Mouse (Mus musculus) right cerebral cortex, postnatal 4 days (tissue): ENCODE data around the gene Plcb1.
"Not testable (repeated sequence)": the region's sequence is repeated elsewhere in the genome, so short reads cannot be mapped to it uniquely, and the experiment has no call there.

Source experiments
- DNase-seq: peaks from one replicate; pipeline ENCODE4 v3.0.0-alpha.2; 2022

Plcb1 gene

DNA sequence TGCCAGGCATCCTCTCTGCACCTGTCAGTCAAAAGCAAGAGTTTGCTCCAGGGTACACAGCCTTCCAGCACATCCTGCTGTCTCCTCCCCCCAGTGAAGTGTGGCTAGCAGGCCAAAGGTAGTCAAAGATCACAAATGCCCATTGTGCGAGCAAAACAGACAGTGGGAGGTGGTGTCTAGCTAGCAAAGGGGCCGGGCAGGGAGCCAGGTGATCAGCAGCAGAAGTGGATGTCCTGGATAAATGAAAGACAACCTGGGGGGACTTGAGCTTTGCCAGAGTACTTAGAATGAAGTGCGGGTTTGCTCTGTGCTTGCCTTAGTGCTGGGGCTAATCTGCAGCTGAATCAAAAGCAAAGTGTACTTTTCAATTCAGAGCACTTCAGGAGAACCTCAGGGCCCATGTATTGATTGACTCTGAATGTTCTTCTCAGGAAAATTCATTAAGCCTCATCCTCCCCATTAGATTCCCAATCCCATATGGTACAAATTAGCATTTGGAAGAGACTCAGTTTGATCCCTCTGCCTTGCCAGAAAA, 191.0 kb downstream of the Plcb1 start:
- peak; percentile 11 for DNase-seq

DNA sequence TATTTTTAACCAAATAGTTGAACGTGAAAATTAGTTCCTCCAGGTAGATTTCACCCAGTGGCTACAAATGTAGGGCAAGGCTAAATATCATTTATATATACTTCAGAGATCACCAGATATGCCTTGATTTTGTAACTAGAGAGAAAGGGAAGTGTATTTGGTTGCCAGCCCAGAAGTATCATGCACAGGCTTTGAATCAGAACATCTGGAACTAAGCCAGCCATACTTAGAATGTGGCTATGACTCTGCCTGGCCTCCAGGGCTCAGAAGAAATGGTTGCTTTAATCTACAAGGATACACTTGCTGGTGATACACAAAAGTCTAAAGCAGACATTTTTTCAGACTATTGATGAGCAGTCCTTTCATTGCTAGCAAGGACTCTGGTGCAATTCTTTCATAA, 191.8 kb downstream of the Plcb1 start:
- DNase-seq, result no peak

DNA sequence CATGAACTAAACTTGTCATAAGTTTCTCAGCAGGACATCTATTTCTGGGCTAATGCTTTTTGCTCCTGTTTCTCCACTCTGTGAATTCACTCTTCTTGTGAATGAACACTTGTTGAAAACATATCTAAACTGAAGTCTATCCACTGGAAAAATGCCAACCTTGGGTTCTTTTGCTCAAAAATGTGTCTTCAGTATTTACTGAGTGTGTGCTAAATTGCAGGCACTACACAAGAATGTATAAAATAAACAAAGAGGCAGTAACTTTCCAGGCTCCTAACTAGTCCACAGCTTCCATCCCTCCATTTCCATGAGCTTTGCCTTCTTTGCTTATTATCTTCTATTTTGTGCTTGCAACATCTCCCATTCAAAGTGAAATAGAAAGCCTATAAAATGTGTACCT, 195.5 kb downstream of the Plcb1 start:
- DNase-seq, result no peak

DNA sequence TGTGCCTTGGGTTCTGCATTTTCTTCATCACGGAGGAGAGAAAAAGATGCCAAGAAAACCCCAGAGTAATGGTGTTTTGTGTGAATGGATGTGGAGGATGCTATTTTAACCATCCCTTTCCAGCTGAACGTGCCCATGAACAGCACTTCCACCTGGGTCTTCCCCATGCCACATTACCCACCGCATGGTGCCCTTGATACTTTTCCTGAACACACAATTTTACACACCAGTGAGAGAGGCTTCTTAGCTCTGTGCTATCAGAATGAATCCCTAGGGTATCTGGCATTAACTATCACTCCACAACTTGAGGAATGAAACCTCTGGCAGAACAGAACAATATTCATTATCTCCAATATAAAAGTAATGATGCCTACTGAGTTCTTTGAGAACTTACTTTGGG, 199.0 kb downstream of the Plcb1 start:
- DNase-seq, result no peak

DNA sequence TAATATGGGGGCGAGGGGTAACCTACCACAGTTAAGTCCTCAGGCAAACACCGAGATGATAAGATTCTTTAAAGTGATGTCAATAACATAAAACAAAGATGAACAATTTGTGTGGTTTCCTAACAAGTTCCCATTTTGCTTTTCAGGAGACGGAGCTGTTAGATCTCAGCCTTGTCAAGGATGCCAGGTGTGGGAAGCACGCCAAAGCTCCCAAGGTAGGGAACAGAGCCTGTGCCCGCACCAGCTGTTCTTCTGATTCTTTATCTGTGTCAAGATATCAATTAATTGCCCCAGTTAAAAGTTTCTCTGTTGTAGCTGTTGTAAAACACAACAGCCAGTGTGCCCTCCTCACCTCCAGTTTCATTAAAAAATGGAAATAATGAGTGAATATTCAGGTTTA, 202.1 kb downstream of the Plcb1 start:
- DNase-seq, result no peak

DNA sequence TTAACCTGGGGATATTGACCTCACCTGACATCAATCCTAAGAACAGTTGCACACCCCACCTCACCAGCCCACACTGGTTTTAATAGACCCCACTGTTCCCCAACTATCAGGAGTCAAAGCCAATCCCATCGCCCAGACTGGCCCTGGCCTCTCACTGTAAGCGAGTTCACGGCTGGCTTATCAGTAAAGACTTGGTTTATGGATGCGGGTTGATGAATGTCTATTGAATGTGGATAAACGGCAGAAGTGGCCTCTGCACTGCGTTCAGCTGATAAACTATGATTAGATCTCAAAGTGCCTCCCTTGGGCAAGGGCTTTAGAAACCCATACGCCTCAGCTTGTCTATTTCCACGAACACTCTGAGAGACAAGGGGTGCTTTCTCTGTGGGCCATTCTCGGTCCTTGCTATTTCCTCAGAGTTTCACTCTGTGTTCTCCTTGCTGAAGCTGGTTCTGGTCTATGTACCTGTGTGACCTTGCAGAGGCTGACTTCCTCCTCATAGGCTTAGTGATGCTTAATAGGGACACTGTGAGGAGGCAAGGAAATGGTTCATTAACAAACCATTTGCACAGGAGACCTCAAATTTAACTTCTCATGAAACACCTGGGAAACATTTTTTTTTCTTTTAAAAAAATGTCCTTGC, 203.9 kb downstream of the Plcb1 start:
- no peak for DNase-seq

DNA sequence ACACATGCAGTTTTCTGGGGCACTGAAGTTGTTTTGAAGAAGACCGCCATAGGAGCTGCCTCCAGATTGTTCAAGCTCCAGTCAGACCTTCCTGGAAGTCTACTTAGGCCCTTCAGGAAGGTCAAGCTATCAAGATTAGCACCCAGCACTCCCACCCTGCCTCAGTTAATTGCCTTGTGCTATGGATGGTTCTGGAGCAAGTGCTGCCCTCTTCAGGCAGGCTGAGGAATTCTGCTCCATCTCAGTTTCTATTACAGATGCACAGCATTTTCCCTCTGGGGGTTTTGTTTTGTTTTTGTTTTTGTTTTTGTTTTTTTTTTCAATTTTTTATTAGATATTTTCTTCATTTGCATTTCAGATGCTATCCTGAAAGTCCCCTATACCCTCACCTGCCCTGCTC, 221.3 kb downstream of the Plcb1 start:
- DNase-seq, result no peak

DNA sequence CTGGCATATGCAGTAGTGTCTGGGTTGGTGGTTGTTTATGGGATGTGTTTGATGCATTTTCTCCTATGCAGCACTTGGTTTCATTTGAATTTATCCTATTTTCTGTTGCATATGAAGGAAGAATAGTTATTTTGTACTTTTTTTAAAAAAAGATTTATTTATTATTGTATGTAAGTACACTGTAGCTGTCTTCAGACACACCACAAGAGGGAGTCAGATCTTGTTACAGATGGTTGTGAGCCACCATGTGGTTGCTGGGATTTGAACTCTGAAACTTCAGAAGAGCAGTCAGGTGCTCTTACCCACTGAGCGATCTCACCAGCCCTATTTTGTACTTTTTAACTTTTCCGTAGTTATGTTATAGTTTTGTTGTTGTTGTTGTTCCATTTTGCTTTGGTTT, 222.0 kb downstream of the Plcb1 start:
- not testable (repeated sequence) for DNase-seq

DNA sequence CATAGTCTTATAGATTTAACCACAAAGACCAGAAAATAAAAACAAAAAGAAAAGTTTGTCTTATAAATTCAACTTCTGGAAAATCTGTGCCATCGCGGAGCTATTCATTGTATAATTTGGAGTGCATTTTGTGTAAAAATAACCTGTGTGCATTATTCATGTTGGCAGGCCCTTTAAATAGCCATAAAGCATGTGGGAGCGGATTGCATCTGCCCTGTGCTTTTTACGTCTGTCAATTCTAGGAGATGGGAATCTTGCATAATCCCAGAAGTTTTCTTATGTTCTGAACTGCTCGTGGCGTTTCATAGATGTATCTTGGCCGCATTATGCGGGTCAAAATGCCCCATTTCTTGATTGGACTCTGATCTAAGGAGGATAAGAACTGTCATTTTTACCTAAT, 224.5 kb downstream of the Plcb1 start:
- DNase-seq, result no peak

DNA sequence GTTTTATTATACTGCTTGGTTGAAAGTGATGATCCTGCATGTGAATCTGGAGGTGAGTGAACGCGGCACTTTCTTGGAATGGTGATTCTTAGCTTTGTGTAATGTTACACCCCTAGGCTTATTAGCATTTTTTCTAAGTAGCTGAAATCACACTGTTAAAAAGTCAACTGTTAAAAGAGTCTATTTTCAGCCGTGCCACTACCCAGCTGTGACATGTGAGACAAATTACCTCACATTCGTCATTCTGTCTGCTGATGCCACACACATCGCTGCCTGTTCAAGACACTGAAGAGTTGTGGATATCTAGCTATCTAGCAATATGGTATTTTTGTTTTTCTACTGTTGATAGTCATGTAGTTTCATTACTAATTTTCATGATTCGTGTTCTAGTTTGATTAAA, 229.6 kb downstream of the Plcb1 start:
- no peak for DNase-seq

DNA sequence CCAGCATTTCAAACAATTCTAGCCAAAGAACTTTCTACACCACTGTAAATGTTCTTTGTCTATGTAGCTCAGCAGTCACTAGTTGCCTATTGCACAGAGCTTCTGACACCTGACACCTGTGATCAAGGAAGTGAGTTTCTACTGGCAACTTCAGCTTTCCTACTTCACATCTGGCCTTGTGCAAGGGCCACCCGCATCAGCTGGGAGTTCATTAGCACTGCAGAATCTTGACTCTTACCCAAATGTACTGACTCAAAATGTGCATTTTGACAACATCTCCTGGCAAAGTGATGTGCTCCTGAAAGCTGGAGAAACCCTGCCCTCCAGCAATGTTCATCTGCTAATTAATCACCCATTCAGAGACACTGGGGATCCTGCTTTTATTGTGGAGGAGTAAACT, 232.4 kb downstream of the Plcb1 start:
- no peak for DNase-seq

DNA sequence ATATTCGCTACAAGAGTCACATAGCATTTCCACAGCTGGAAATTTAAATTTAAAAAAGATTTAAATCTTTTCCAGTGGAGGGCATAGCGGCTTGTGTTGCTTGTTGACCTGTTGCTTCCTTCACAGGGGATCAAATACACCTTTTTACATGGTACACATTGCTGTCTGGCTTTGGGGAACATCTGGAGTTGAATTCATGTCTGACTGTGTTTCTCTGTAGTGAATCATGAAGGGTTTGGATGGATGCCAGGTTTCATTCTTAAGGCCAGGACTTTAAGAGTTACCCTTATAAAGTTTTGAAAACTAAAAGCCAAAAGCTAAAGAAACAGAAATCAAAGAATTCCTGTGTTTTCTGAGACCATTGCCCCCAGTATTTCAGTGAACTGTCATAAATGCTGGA, 232.8 kb downstream of the Plcb1 start:
- no peak for DNase-seq

DNA sequence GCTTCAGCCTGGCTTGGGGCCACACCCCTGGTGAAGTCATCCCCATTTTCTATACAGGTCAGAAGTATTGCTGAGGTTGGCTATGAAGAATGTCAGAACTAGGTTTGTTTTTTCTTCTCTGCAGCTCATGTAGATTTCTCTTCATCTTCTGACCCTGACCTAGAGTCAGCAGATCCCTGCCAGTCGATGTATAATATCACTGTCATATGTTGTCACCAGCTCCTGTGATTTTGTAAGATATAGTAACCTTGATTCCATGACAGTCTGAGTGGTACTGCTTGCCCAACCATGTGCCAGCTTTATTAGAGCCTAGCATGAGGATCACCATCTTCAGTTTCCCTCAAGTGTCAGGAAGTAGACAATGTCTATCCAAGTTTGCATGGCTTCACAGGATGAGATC, 233.7 kb downstream of the Plcb1 start:
- no peak for DNase-seq

DNA sequence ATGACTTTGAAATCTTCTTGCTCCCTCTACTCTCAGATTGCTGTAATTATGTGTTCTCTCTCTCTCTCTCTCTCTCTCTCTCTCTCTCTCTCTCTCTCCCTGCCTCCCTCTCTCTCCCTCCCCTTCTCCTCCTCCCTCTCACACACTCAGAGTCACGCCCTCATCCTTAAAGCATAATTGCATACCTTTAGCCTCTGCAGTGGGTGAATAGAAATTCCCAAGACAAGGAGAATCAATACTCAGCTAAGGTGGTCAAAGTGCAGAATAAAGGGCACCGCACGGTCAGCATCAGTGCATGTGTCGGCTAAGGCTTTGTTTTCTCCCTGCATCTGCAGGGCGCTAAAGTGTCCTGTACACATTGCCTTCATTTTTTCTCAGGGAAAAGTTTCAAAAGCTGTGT, 243.4 kb downstream of the Plcb1 start:
- no peak for DNase-seq

DNA sequence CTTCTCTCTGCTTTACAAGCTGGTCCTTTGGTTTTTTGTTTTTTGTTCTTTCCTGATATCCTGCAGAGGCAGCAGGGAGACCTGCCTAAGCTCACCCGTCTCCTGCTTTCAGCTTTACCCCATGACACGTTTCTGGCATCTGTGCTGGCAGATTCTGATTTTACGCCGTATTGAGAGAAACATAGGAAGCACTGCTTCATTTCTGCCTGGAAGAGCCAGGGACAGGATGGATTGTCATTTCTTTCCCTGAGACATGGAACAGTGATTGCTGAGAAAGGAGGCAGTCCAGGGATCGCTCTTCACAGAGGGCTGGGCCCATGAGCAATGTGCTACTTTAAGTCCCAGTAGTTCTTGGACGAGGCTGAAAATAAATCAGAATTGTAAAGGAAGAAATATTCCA, 243.8 kb downstream of the Plcb1 start:
- no peak for DNase-seq

DNA sequence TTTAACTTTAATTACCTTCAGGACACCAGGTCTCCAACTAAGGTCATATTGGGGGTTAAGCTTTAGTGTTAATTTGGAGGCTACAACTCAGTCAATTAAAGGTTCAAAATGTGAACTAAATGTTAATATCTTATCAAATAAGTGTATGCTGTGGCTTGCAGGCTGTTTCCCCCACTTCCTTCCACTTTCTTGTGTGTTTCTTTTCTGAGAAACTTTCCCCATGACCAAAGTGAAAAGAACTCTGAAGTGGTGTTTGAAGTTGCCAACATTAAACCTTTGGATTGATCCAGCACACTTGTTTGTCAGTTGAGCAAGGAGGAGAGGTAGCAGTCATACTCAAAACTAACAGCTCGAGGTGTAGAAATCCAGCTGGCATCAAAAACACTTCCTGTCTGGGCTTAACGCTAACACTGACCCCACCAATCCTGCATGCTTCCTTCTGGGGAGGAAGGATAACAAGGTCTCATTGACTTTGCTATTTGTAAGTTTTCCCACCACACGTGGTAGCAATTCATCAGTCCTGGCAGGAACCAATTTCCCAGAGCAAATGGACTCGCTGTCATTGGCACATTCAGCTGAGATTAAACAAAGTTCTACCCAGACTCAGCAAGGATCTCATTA, 249.9 kb downstream of the Plcb1 start:
- no peak for DNase-seq

DNA sequence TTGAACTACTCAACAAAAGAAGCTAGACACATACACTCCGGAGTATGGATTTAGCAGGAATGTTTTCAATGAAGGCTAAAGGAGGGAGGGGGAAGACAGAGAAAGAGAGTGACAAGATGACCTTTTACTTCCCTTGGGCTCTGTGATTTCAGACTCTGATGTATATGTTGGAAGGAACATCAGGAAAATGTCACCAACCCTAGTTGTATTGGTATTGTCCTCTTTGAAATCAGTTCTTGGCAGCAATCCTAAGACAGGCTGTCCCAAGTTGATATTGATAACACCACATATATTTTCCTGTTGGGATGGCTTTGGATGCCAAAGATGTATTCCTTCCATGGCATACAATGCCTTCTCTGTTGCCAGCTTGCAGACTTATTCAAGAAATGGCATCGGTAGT, 262.9 kb downstream of the Plcb1 start:
- no peak for DNase-seq

DNA sequence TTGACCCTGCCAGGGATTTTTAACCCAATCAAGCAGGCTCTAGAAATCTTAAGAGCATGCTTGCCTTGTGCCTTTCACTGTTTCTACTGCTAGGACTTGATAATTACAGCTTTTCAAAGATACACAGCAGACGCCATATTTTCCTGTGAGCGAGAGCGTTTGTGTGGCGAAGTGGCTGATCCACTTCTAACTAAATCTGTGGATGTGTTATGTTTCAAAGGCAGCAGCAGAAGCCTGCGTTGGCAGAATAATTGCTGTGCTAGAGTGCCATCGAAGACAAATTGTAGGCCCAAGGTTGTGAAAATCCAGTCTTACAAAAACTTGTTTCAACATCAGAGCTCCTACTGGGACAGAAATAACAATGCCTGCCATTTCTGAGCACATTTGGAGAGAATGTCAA, 263.4 kb downstream of the Plcb1 start:
- DNase-seq, result no peak

DNA sequence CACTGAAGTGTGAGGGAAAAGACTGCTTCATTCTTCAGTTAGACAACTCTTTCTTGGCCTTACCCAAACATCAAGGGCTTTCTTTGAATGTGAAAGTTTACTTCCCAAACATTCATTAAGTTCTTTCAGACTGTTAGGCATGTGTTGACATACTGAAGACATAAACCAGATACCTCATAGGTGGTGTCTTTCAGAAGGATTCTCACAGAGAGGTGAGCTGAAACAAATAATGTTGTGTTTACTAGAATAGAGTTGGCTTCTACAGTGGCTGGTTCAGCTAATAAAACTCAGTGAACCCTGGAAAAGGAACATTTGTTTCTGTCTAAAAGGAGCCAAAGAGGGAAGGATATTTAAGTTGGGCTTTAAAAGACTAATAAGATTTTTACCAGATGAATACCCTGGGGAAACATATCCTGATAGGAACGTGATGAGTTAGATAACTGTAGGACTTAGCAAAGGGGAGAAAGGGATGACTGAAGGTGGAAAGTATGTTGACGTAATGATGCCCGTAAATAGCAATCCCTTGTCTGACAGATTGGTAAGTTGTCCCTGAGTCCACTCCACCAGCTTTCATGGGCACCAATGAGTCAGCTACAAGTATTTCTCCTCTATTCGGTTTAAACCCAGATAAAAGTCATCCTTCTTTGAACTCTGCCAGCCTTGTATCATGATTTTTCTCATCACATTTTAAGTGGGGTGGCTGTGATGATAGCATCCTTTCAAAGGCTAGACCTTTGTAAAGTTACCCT, 265.8 kb downstream of the Plcb1 start:
- DNase-seq, result no peak

DNA sequence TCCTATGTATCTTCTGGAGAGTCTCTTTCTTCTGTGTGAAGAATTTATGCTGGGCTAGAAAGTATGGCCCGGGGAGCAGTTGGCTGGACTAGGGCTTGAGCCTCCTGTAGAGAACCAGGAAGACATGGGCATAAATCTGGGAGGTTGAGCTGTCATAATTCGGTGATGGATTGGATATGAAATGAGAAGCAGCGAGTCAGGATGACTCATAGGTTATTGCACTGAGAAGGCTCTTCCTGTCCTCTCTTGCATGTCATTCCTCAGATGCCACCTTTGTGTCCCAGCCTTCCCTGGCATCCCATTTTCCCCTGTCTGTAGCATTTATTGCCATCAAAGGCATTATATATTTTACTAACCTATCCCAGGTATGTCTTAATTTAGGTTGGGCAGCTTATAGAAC, 267.5 kb downstream of the Plcb1 start:
- no peak for DNase-seq

DNA sequence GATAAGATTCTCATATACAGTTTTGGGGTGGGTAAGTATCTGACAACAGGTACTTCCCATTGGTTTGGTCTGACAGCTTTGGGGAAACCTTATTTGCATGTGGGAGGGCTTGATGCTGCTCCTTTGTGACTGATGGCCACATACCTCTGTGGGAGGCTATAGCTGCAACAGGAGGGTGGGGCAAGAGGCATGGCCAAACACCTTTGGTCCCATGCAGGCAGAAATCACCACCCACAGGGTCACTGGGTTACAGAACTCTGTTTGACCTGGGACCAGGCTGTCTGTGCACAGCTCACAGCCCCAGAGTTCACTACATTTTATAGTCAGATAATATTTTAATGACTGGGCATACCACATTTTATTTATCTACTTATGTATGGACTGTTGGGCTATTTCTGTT, 281.6 kb downstream of the Plcb1 start:
- no peak for DNase-seq

DNA sequence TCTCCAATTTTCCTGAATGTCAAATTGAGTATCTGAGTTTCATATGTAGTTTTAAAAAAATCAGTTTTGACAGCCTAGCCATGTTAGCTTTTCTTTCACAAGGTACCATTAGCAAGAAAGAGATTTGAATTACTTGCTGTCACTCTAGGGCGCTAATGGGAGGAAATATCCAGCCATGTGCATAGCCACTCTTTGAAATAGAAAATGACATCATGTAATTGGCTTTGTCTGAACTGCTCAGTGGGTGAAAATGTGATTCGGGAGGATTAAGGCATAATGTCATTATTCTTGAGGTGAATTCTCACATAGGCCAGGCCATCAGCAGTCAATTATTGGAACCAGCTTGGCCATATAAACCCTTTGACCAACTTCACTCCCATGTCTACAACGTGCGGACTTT, 285.5 kb downstream of the Plcb1 start:
- no peak for DNase-seq

DNA sequence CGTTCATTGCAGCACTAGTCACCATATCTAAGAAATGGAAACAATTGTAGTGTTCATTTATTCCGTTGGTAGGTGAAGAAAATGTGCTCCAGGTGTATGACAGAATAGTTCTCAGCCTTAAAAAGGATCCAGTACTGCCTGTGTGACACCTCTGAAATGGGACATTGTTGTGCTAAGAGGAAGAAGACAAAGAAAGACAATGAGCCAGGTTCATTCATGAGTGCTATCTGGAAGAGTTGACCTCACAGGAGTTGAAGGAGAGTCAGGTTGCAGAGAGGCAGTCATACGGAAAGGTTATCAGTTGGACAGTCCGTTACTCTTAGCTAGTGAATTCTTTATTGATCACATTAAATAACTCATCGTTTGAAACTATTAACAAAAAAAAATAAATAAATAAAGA, 286.6 kb downstream of the Plcb1 start:
- DNase-seq, result no peak

DNA sequence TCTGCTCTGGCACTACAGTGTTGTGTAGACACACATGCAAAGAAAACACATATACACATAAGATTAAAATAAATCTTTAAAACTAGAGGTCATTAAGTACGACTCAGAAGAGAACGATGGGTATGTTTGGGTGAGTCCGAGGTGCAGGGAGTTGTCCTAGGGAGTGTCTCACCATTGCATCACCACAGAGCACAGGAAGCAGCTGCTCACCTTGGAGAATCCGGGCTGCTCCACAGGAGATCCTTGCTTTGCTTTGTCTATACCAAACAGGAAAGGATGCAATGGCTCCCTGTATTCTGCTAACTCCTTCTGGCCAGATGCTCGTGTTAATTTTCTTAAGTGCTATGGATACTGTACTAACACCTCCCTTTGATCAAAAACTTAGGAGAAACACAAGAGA, 287.1 kb downstream of the Plcb1 start:
- DNase-seq, result no peak
